Mouse (Mus musculus) bone marrow macrophage, adult 2 months (primary cell): ENCODE data around the gene Vstm2a.

Experiments
- CTCF ChIP-seq: IDR thresholded peaks from 2 replicates; pipeline ENCODE4 v1.5.1; 2012; ENCODE audit warnings: low read depth, mild to moderate bottlenecking, low read length, moderate library complexity
- POLR2A ChIP-seq: IDR thresholded peaks from 2 replicates; pipeline ENCODE4 v1.6.1; 2012; ENCODE audit warnings: mild to moderate bottlenecking, low read depth, low read length, borderline replicate concordance

DNA sequence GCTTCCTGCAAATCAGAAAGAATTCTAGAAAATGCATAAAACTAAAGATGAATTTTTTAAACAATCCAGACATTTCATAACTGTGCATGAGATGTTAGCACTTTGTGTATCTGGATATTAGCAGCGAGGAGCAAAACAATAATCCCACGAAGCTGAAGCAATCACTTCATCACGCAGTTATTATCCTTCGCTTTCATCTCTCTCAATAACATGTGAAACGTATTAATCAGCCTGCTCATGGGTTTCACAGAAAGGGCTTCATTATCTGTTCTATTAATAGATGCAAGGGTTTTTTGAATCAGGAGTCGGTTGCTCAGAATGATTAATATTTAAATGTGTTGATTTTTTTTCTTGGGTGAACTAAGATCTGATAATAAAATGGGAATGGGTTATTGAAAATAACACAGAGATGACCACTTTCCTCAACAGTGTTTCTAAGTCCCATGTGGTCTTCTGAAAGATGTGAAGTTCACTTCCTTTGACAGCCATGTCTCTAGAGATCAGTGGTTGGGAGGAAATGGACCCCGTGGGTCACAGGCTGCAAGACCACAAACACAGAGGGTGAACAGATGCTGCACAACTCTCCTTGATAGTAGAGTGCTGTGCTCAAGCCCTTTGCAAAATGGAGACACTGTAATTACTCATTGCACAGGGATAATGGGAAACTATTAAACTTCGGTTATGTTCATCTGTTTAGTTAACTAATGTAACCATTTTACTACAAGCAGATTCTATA is 109.5 kb downstream of the Vstm2a start:
- TF ChIP-seq POLR2A (no peak), CTCF (no peak)
